Mouse (Mus musculus) small intestine, adult 2 months (tissue): ENCODE results near the gene Hsf2bp.

Experiments
- CTCF ChIP-seq: fragments of 200-500 bp; IDR thresholded peaks from 2 replicates; pipeline ENCODE4 v1.5.1; 2012; ENCODE audit warnings: low read depth, mild to moderate bottlenecking, control low read depth, inconsistent platforms, low read length, moderate library complexity, mixed read lengths; ENCODE audit not compliant: insufficient replicate concordance, insufficient read length; ENCODE audit errors: extremely low read depth
- POLR2A ChIP-seq: fragments of 200-500 bp; IDR thresholded peaks from 2 replicates; pipeline ENCODE4 v1.6.1; 2012; ENCODE audit warnings: low read depth, mild to moderate bottlenecking, control low read depth, inconsistent platforms, low read length, moderate library complexity

DNA sequence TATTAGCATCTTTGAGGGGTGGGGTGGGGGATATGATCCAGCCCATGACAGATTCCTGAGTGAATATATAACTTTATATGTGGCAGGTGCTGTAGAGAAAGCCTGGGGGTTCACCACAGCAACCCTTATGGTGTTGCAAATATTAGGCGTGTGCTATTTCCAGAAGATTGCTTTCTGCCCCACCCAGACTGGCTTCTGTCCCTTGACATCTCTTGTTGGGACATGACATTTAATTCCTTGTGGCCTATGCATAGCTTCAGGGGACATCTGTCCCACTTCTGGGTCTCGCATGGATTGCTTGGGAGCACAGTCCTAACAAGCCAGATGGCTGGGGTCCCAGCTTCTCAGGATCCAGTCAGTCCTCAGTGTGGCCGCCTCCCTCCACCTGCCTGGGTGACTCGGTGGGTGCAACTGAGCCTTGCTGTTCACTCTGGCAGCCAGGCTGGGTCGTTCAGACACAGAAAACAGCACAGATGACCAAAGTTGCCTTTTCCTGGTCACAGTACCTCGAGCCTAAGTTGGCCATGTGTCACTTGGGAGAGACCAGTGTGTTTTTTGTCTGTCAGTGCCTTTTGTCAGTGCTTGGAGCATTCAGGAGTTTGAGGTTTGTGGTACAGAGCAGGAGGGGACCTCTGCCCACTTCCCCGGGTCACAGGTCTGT lies 112.7 kb downstream of the Hsf2bp start:
- TF ChIP-seq CTCF = no peak
- TF ChIP-seq POLR2A = no peak
